Mouse (Mus musculus): ENCODE measurements at regions not wholly inside any gene's neighbourhood (a gene's known extent, or its start where the extent isn't known, plus 50 kb on each side); places are given as distances from the start of the nearest gene placed in this dataset.

DNA sequence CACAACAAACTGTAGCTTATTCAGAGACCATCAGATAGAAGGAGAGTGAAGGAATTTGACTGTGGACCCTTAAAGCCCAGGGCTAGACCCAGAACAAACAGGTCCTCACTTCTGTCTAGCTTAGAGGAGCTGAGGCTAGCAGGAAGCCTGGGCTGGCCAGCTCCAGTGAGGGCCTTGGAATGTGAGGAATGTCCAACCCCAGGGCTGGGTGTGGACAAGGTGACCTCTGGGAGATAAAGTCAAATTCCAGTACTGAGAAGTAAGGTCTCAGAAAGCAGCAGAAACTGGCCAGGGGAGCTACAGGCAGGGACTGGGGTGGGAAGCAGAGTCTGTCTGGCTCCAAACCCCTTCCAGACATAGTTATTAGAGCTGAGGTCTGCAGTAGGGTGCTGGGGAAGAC, 51.0 kb upstream of the Ssbp3 start:
- DNase-seq (ENCODE audit: low spot score), result peak; percentile 38

DNA sequence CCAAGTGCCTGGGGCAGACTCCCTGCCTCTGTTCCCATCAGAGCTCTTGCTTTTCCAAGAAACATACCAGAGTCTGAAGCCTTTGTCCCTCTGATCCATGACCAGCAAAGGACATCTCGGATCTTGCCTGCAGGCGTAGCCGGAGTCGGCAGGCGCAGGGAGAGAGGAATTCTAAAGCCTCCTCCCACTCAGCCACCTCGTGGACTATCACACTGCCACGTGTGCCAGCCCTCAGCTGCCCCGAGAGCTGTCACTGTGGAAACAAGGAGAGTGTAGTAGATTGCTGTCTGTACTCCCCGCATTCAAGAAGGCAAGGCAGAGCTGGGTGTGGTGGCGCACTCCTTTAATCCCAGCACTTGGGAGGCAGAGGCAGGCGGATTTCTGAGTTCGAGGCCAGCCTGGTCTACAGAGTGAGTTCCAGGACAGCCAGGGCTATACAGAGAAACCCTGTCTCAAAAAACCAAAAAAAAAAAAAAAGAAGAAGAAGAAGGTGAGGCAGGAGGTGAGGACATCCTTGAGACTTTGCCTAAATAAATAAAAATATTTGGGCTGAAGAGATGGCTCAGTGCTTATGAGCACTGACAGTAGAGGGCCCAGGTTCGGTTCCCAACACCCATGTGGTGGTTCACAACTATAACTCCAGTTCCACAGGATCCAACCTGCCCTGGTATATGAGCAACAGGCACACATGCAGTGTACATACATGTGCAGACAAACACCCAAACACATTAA, 52.0 kb upstream of the Ssbp3 start:
- no peak for DNase-seq (ENCODE audit: low spot score)

DNA sequence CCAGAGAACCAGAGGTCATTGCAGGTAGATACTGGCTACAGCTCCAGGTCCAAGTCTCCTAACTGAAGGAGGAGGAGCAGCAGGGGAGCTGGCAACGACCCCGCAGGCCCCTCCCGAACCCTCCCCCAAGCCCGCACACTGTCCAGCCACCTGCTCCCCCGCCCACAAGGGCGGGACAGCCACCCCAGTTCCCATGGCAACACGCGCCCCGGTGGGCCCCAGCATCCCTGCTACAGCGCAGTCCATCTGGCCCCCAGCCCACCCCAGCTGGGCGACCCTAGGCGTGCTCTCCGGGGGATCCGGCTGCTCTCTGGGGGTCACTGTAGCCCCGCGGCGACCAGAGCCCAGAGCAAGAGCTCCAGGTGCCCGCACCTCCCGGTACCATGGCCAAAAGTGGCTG, 51.0 kb upstream of the Acot11 start:
- DNase-seq (ENCODE audit: low spot score), result no peak

DNA sequence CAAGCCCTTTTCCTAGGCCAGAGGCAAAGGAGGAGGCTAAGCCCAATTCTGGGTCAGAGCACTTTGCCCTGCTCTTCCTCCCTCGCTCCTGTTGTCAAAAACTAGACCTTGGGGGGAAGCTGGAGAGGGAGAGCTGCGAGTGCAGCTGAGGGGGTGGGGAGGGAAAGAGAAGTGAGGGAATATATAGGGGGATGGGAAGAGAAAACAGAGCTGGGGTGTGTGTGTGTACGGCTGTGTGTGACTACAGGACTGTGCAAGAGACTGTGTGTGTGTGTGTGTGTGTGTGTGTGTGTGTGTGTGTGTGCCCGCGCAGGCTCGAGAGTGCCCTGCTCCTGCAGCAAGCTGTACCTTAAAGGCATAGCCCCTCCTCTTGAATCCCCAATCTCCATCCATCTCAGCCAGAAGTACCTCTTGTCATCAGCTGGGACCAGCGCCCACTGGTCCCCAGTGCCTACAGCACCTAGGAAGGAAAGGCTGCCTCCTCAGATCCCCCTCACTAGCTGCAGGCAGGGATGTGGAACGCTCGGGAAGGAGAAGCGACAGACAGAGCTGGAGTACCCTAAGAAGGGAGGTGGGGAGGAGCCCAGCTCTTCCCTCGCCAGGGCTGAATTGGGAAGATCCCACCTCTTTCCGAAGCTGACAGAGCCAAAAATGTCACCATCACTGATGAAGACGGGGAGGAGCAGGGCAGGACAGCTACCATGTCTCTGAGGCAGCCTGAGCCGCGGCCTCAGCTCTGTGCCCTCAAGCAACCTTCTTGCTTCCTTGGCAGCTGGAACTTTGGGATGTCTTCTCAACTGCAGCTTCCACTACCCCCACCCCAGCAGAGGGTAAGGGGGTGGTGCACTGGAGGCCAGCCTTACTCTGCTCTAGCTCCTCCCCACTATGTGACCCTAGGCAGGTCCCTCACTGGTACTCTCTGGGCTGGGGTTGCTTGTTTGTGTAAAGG, 49.8 kb upstream of the Acot11 start:
- no peak for DNase-seq (ENCODE audit: low spot score)

All from lung, postnatal 25 days (tissue).